Mouse (Mus musculus) liver, postnatal 0 days (tissue): Measurements from ENCODE around the gene Tmem145. TPM values are rescaled to one million over a fixed set of nuclear protein-coding genes. Genes with fewer than 3 reads are reported as not detected.

ENCODE experiments used
- ATAC-seq: fragments of 200-750 bp; cut with Nextera tagmentation; 2 replicates; pipeline ENCODE4 v1.8.0; 2017; ENCODE audit warnings: mild to moderate bottlenecking, moderate library complexity
- DNase-seq: peaks from one replicate; pipeline ENCODE4 v3.0.0-alpha.2; 2016
- H3K27ac ChIP-seq: fragments of 300-500 bp; sonication (generic); 2 replicates; pipeline ENCODE4 v1.5.1; 2014; ENCODE audit warnings: antibody characterized with exemption, moderate library complexity, mild to moderate bottlenecking, low read depth
- H3K27me3 ChIP-seq: fragments of 300-500 bp; sonication (generic); 2 replicates; pipeline ENCODE4 v1.6.1; 2014; ENCODE audit warnings: low read length, control low read depth, mixed read lengths; ENCODE audit not compliant: insufficient read depth
- H3K36me3 ChIP-seq: fragments of 300-500 bp; sonication (generic); replicated peaks from 2 replicates; pipeline ENCODE4 v1.6.1; 2014; ENCODE audit warnings: mild to moderate bottlenecking, control low read depth, low read length, moderate library complexity, mixed read lengths; ENCODE audit not compliant: insufficient read depth
- H3K4me1 ChIP-seq: fragments of 300-500 bp; sonication (generic); 2 replicates; pipeline ENCODE4 v1.6.1; 2014; ENCODE audit warnings: antibody characterized with exemption, mild to moderate bottlenecking, control low read depth; ENCODE audit not compliant: insufficient read depth
- H3K4me2 ChIP-seq: fragments of 300-500 bp; sonication (generic); 2 replicates; pipeline ENCODE4 v1.6.1; 2014; ENCODE audit warnings: low read depth, mild to moderate bottlenecking, low read length, moderate library complexity, mixed read lengths
- H3K4me3 ChIP-seq: fragments of 300-500 bp; sonication (generic); 2 replicates; pipeline ENCODE4 v1.5.1; 2014; ENCODE audit warnings: low read depth, low read length
- H3K9ac ChIP-seq: fragments of 300-500 bp; sonication (generic); replicated peaks from 2 replicates; pipeline ENCODE4 v1.6.1; 2014; ENCODE audit warnings: mild to moderate bottlenecking, moderate library complexity
- H3K9me3 ChIP-seq: fragments of 300-500 bp; sonication (generic); 2 replicates; pipeline ENCODE4 v1.6.1; 2016; ENCODE audit warnings: mild to moderate bottlenecking, control low read depth, low read length, mixed read lengths
- CTCF ChIP-seq: sonication (generic); IDR thresholded peaks from 2 replicates; pipeline ENCODE4 v1.5.1; 2016; ENCODE audit warnings: antibody characterized with exemption, low read depth
- EP300 ChIP-seq: IDR thresholded peaks from 2 replicates; pipeline ENCODE4 v1.6.1; 2016; ENCODE audit warnings: antibody characterized with exemption, low read depth, mild to moderate bottlenecking
- WGBS: fragments of 180-500 bp; shearing (Covaris S2); extraction: QIAGEN DNeasy Blood & Tissue Kit; methylation state at CpG from one replicate; pipeline ENCODE4 v1.1.7; 2014; ENCODE audit not compliant: insufficient replicate concordance; 5-methylcytosine and 5-hydroxymethylcytosine counted together
- polyA plus RNA-seq: library from polyadenylated mRNA; unstranded; fragments of >200 nt; fragmentation: Nextera tagmentation; extraction: Ambion mirVana; gene quantifications from 2 replicates; pipeline ENCODE4 v1.2.1, GENCODE M21; 2015

Tmem145 gene
- polyA plus RNA-seq, 1 experiment from 2014 or later, result not detected

DNA sequence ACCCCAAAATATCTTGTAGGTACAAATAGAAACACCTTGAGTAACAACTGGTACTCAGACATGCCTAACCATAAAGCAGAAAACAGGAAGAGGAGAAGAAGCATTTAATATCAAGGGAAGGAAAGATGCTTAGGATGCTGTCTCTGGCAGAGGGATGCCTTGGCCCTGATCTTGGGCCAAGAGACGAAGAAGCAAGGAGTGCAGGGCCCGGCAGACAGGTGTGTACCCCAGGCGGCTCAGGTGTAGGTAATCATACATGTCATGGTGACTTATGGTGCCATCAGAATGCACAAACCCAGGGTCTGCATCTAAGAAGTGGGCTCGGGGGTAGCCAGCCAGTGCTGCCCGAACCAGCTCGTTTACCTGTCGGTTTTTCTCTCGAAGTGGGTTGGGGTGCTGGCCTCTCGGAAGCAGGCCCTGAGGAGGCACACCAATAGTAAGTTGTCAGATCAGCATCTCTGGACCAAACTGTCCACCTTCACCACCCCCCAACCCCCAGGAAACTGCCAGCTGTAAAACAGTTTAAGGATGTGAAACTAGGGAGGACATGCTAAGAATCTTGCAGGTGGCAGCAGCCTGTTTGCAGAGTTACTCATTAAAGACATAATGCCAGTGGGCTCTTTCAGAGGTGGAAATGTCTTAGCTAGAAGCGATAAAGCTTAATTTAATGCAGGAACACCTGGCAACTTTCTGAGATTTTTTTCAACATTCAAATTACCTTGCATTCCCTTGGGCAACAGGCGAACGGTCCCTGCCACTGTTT, 10.8 kb upstream of the Tmem145 start:
- no peak for ATAC-seq
- WGBS, result 81% methylated on average over 12 of the region's 12 CpGs
- no peaks in the 10 kb centered on the region for H3K9me3 ChIP-seq

DNA sequence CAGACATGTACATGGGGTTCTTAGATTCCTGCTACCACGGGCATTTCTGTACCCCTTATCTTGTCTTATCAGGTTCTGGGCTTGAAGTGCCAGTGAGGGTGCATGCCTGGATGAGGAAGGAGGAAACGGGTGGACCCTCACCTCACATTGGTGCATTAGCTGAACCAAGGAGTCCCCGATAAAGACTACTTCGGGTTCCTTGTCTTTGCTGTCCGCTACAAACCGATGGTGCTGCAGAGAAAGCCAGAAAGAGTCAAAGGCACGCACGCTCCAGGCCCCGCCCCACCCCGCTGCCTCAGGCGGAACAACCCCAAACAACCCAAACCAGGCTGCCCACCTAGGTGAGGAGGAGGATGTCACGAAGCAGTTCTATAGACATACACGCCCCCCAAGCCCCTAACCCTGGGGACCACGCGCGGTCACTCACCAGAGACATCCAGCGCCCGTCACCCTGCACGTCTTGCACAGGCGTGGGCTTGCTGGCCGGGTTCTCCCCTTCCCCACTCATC, 8.9 kb upstream of the Tmem145 start:
- H3K36me3 ChIP-seq, result peaks cover 19% of the 10 kb centered on the region
- ATAC-seq (peak; percentile 15; the same call in 1 of the 2 replicates), DNase-seq (peak; percentile 47)
- H3K4me1 ChIP-seq, result peaks cover 12% of the 10 kb centered on the region
- peak overlapping the region; percentile 79 for H3K27ac ChIP-seq
- peak overlapping the region; percentile 95 for H3K4me2 ChIP-seq
- no peaks in the 10 kb centered on the region for H3K9me3 ChIP-seq
- peak overlapping the region; percentile 67 for H3K4me3 ChIP-seq
- H3K27me3 ChIP-seq, result no peaks in the 10 kb centered on the region
- H3K9ac ChIP-seq, result peak overlapping the region; percentile 78
- no peak for TF ChIP-seq EP300
- no peak for TF ChIP-seq CTCF
- WGBS, result 3% methylated on average over 20 of the region's 21 CpGs

More for the DNA sequence above, 10.8 kb upstream of the Tmem145 start:
- Histone ChIP-seq H3K27me3 (no peaks in the 10 kb centered on the region), H3K36me3 (peaks cover 38% of the 10 kb centered on the region), H3K4me3 (no peak overlapping the region), H3K27ac (no peak overlapping the region), H3K4me2 (no peak overlapping the region), H3K9ac (no peak overlapping the region), H3K4me1 (peaks cover 12% of the 10 kb centered on the region)
- DNase-seq, result no peak
- TF ChIP-seq EP300, result no peak
- no peak for TF ChIP-seq CTCF

DNA sequence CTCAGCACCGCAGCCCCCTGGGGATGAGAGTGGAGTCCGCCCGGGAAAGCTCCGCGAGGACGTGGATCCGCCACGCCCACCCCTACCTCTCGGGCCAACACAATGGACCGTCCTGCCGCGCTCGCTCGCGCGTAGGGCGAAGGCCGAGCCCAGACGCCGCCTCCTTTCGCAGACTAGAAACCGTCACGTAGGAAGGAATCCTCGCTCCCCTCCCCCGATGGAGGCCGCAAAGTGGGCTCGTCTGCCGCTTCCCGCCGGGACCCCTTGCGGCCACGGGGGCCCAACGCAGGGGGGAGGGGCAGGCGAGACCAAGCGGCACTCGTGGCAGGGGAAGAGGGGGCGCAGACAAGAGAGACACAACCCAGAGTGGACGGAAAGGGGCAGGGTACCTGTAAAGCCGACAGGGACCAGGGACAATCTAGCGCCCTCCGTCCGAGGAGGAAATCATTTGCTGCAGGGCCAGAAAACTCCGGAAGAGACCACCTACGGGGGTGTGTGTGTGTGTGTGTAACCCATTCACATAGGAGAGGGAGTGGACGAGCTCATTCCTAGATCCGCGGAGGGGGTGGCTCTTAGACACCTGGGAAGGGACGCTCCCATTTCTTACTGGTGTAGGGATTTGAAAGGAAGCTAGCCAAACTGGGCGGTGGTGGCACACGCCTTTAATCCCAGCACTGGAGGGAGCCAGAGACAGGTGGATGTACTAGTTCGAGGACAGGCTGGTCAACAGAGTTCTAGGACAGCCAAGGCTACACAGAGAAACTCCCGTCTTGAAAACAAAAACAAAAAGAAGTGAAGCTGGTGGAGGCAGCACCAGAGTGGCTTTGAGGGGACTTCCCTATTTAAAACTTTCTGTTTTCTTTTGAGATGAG, 8.2 kb upstream of the Tmem145 start, which contains the start of gene Pafah1b3:
TSS of gene Pafah1b3 (minus strand) at position 533 of the 872 bp plus-strand sequence.
- Histone ChIP-seq H3K4me2 (peak within 1 kb of the TSS; percentile 95), H3K27me3 (no peaks in the 10 kb centered on the region), H3K9me3 (no peaks in the 10 kb centered on the region), H3K9ac (peak within 1 kb of the TSS; percentile 78), H3K4me1 (peaks cover 12% of the 10 kb centered on the region), H3K4me3 (peak within 1 kb of the TSS; percentile 67), H3K27ac (peak within 1 kb of the TSS; percentile 79), H3K36me3 (peaks cover 13% of the 10 kb centered on the region)
- DNase-seq, result peak; percentile 80
- ATAC-seq, result peak; percentile 92
- WGBS, result under 1% methylated on average over 47 of the region's 52 CpGs
- TF ChIP-seq EP300 (no peak), CTCF (peak; percentile 49)

DNA sequence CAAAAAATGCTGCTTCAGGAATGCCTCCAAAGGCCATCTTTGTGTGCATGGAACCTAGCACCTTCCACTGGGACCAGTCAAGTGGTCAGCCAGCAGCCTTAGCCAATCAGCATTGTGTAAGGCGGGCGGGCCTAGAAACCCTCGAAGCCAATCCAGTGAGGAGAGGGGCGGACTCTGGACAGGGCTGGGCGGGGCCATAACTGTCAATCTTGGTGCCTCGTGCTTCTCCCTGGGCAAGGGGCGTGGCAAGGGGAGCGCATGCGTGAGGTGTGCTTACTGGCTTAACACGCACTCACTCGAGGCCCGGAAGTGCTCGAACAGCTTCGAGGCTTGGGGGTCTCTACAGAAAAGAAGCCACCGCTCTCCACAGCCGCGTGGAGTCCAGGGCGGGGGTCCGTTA, 4.8 kb upstream of the Tmem145 start, which contains the start of gene Prr19:
TSS of gene Prr19 (plus strand) at position 349 of the 400 bp plus-strand sequence.
- ATAC-seq, result no peak
- DNase-seq, result peak; percentile 49
- TF ChIP-seq EP300 (no peak), CTCF (no peak)
- H3K4me2 ChIP-seq, result no peak within 1 kb of the TSS
- WGBS, result 60% methylated on average over 19 of the region's 19 CpGs
- H3K36me3 ChIP-seq, result no peaks in the 10 kb centered on the region
- peaks cover 16% of the 10 kb centered on the region for H3K4me1 ChIP-seq
- no peak within 1 kb of the TSS for H3K27ac ChIP-seq
- no peak within 1 kb of the TSS for H3K4me3 ChIP-seq
- peaks cover 16% of the 10 kb centered on the region for H3K27me3 ChIP-seq
- H3K9ac ChIP-seq, result no peak within 1 kb of the TSS
- no peaks in the 10 kb centered on the region for H3K9me3 ChIP-seq

DNA sequence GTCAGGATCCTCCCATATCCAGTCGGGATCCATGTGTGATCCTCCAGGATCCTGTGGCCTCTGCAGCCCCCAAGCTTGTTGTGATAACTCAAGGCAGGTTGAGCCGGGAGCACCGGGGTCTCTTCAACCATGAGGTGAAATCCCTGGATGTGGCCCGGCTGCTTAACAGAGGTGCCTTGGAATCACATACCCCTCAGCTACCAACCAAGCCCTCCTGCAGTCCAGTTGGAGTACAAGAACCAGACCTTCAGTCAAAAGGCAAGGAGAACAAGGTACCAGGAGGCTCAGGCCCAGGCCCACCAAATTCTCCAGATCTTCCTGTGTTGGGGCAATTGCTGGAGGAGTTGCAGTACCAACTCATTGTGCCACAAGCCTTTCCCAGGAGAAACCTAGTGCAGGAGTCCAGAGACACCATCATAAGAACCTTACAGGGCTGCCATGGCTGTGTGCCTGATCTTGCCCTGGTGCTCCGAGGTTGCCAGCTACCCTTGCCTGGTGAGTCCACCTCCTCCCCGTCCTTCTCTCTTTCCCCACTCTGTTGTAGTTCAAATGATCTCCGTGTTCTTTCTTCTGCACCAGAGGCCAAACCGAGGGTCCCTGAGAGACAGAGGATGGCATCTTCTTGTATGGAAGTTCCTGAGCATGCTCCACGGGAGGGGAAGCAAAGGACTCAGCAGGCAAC, 2.8 kb upstream of the Tmem145 start:
- Histone ChIP-seq H3K4me1 (peaks cover 6% of the 10 kb centered on the region), H3K36me3 (no peaks in the 10 kb centered on the region), H3K9ac (no peak overlapping the region), H3K4me2 (no peak overlapping the region), H3K4me3 (no peak overlapping the region), H3K27me3 (peaks cover 35% of the 10 kb centered on the region), H3K9me3 (no peaks in the 10 kb centered on the region), H3K27ac (no peak overlapping the region)
- ATAC-seq (no peak), DNase-seq (no peak)
- 48% methylated on average over 9 of the region's 9 CpGs for WGBS
- TF ChIP-seq EP300, result no peak
- TF ChIP-seq CTCF, result no peak

DNA sequence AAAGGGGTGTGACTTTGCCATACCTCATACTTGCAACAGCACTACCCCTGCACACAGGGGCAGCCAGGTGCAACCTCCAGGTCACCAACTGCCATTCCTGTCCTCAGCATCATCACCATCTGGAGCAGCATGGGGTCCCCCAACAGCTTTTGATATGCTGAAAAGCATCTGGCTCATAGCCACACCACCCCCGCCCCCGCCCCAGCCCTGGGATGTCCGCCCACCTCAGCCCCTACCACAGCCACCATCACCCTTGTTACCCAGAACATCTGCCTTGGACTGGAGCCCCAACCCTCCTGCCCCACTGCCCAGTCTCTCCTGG, 2.3 kb upstream of the Tmem145 start:
- Histone ChIP-seq H3K9me3 (no peaks in the 10 kb centered on the region), H3K4me3 (no peak overlapping the region), H3K27ac (no peak overlapping the region), H3K4me1 (peaks cover 6% of the 10 kb centered on the region), H3K36me3 (no peaks in the 10 kb centered on the region), H3K27me3 (peaks cover 36% of the 10 kb centered on the region), H3K9ac (no peak overlapping the region), H3K4me2 (no peak overlapping the region)
- no peak for TF ChIP-seq CTCF
- no peak for TF ChIP-seq EP300
- 82% methylated on average over 3 of the region's 3 CpGs for WGBS
- DNase-seq, result no peak
- ATAC-seq, result no peak
